Mouse (Mus musculus) forebrain, embryonic 12.5 days (tissue): ENCODE results near the gene Ndufv2. TPM values are rescaled to one million over a fixed set of nuclear protein-coding genes. Genes with fewer than 3 reads are reported as not detected.

Experiments used
- ATAC-seq: fragments of 200-750 bp; cut with Nextera tagmentation; 2 replicates; pipeline ENCODE4 v1.8.0; 2017; ENCODE audit warnings: moderate TSS enrichment; ENCODE audit not compliant: low FRiP score
- H3K27ac ChIP-seq: fragments of 300-500 bp; sonication (generic); 2 replicates; pipeline ENCODE4 v1.5.1; 2016; ENCODE audit warnings: mild to moderate bottlenecking
- H3K27me3 ChIP-seq: fragments of 300-500 bp; sonication (generic); 2 replicates; pipeline ENCODE4 v1.6.1; 2016; ENCODE audit warnings: mild to moderate bottlenecking
- H3K36me3 ChIP-seq: fragments of 300-500 bp; sonication (generic); replicated peaks from 2 replicates; pipeline ENCODE4 v1.6.1; 2016; ENCODE audit warnings: mild to moderate bottlenecking
- H3K4me1 ChIP-seq: fragments of 300-500 bp; sonication (generic); 2 replicates; pipeline ENCODE4 v1.6.1; 2016
- H3K4me2 ChIP-seq: fragments of 300-500 bp; sonication (generic); 2 replicates; pipeline ENCODE4 v1.6.1; 2016; ENCODE audit warnings: mild to moderate bottlenecking, moderate library complexity
- H3K4me3 ChIP-seq: fragments of 300-500 bp; sonication (generic); replicated peaks from 2 replicates; pipeline ENCODE4 v1.5.1; 2016; ENCODE audit warnings: mild to moderate bottlenecking
- H3K9ac ChIP-seq: fragments of 300-500 bp; sonication (generic); 2 replicates; pipeline ENCODE4 v1.6.1; 2016; ENCODE audit warnings: mild to moderate bottlenecking
- H3K9me3 ChIP-seq: fragments of 300-500 bp; sonication (generic); 2 replicates; pipeline ENCODE4 v1.6.1; 2016
- WGBS: fragments of 180-500 bp; shearing (Covaris S2); methylation state at CpG from one replicate; pipeline ENCODE4 v1.1.7; 2016; 5-methylcytosine and 5-hydroxymethylcytosine counted together
- polyA plus RNA-seq: library from polyadenylated mRNA; unstranded; fragments of >200 nt; fragmentation: Nextera tagmentation; extraction: Ambion mirVana; gene quantifications from 2 replicates; pipeline ENCODE4 v1.2.1, GENCODE M21; 2016

The Ndufv2 gene
- polyA plus RNA-seq, 1 experiment from 2014 or later: 275 TPM

DNA sequence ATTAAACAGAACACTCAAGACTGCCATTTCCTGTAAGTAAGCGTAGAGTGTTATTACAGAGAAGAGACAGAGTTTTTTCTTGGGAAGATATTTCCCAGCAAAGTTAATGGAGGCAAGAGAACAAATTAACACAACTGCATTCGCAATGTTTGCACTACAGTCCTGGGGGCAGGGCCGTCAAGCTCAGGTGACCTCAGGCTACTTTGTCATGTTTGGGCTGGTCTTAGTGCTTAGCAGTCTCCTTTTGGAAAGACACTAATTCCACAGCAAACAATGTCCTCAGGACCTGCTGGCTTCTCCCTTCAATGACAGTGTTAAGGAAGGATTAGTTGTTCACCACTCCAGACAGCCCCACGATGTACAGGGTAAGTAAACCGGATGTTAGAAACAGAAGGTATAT is 60.3 kb downstream of the Ndufv2 start:
- Histone ChIP-seq H3K27ac (no peak overlapping the region), H3K4me1 (no peaks in the 10 kb centered on the region), H3K9ac (no peak overlapping the region), H3K4me2 (no peak overlapping the region), H3K27me3 (no peaks in the 10 kb centered on the region), H3K4me3 (no peak overlapping the region), H3K36me3 (no peaks in the 10 kb centered on the region; the same call in 1 of the 2 replicates), H3K9me3 (no peaks in the 10 kb centered on the region)
- ATAC-seq: no peak
- 88% methylated on average over 5 of the region's 5 CpGs for whole genome bisulfite sequencing

DNA sequence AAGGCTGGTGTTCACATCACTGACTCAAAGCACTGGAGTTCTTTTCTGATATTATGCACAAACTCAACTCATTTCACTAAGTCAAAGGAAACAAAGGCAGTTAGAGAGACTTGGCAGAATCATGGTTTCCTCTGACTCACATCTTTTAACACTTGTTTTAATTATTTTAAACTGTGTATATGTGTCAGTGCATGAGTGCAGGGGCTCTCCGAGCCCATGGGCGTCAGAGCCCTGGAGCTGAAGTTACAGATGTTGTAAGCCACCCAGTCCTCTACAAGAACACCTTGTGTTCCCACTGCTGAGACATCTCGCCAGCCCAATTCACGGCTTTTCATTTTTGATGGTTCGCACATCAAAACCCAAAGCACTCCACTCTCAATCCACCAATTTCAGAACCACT is 68.1 kb downstream of the Ndufv2 start:
- Histone ChIP-seq H3K4me2 (no peak overlapping the region), H3K4me1 (no peaks in the 10 kb centered on the region), H3K4me3 (no peak overlapping the region), H3K9me3 (no peaks in the 10 kb centered on the region), H3K27me3 (no peaks in the 10 kb centered on the region), H3K27ac (no peak overlapping the region), H3K9ac (no peak overlapping the region), H3K36me3 (peaks cover 3% of the 10 kb centered on the region)
- 96% methylated on average over 5 of the region's 5 CpGs for WGBS
- ATAC-seq: no peak

DNA sequence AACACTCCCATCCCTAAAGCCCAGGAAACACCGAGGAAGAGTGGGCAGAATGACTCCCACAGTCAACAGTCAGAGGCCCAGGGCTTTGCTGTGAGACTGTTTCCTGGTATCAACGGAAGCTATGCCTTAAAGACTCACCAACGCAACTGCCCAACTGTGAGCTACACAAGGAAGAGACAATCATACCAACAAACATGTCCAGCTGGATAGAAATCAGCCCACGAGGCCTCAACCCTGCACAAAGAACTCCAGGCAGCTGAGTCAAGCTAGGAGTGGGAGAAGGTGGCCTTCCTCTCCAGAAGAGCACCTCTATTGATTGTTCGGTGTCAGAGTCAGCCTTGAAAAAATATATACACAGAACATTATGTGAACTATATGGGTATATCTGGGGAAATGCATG is 69.4 kb downstream of the Ndufv2 start:
- ATAC-seq: no peak
- no peak overlapping the region for H3K4me3 ChIP-seq
- no peak overlapping the region for H3K9ac ChIP-seq
- H3K4me1 ChIP-seq: no peaks in the 10 kb centered on the region
- H3K27ac ChIP-seq: no peak overlapping the region
- H3K36me3 ChIP-seq: peaks cover 11% of the 10 kb centered on the region
- no peaks in the 10 kb centered on the region for H3K27me3 ChIP-seq
- 94% methylated on average over 5 of the region's 5 CpGs for WGBS
- H3K4me2 ChIP-seq: no peak overlapping the region
- no peaks in the 10 kb centered on the region for H3K9me3 ChIP-seq

Other genes with a start within 250 kb of the Ndufv2 start
- 39.6 and 43.9 TPM in 2 replicates for gene Ralbp1, start 215.8 kb downstream of the Ndufv2 start, polyA plus RNA-seq
- 100 and 101 TPM in 2 replicates for gene Twsg1, start 150.3 kb downstream of the Ndufv2 start, polyA plus RNA-seq
- gene Ankrd12, start 24.5 kb downstream of the Ndufv2 start, polyA plus RNA-seq: 48.0 and 52.9 TPM in 2 replicates
- gene Washc1, start 10.0 kb upstream of the Ndufv2 start, polyA plus RNA-seq: 34.8 and 35.2 TPM in 2 replicates
- gene Ddx11, start 22.0 kb upstream of the Ndufv2 start, polyA plus RNA-seq: 25.0 and 30.2 TPM in 2 replicates